Comparison of ENCODE assay signal across 21 mouse cellular contexts in the genomic region with DNA sequence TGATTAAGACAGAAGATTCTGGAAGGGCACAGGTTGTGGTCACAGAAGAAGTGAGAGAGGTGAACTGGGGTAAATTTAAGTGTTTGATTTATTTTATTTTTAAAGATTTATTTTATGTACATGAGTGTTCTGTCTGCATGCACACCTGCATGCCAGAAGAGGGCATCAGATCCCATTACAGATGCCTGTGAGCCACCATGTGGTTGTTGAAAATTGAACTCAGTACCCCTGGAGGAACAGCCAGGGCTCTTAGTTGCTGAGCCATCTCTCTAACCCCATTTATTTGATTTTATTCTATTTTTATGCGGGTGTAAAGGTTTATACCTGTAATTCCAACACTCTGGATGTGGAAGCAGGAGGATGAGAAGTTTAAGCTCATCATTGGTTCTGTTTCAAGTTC. TPM values are rescaled to one million over a fixed set of nuclear protein-coding genes. Genes with fewer than 3 reads are reported as not detected.
A peak's percentile ranks its signal among the peaks of the same experiment; 100 is the strongest.
DNase-seq lines count a peak whose midpoint lies in the region; ATAC-seq and TF ChIP-seq lines count a peak whose summit lies in the region.
"Had no signal": no experiment of that assay in that cellular context is flagged by ENCODE, and none has a peak within 500 bp of the region (broad histone marks: within the 10 kb centered on the region; RNA-seq: fewer than 3 reads in every experiment).

No protein-coding gene starts in this region.

- TF ChIP-seq POLR2A in CH12.LX (IDR thresholded peaks at IDR 0.05; ENCODE audit: low read depth, low read length): no peak
- TF ChIP-seq POLR2A in cortical plate, adult 2 months (IDR thresholded peaks at IDR 0.05; ENCODE audit: extremely low read depth, insufficient read depth, low read length): no peak

- H3K9me3 ChIP-seq in intestine, postnatal 0 days (ENCODE audit: control insufficient read depth): no peaks in the 10 kb centered on the region
- no peaks in the 10 kb centered on the region for H3K9me3 ChIP-seq in intestine, embryonic 16.5 days (ENCODE audit: control insufficient read depth, low read length)
- no peaks in the 10 kb centered on the region for H3K9me3 ChIP-seq in liver, embryonic 14.5 days (ENCODE audit: control insufficient read depth, low read length)
- H3K9me3 ChIP-seq in liver, embryonic 11.5 days (ENCODE audit: control insufficient read depth, low read length): no peaks in the 10 kb centered on the region
- peaks cover 7% of the 10 kb centered on the region for H3K9me3 ChIP-seq in CH12.LX (replicated peaks; ENCODE audit: low read length)
- H3K9me3 ChIP-seq in hindbrain, embryonic 13.5 days: no peaks in the 10 kb centered on the region
- H3K9me3 ChIP-seq: embryonic facial prominence, embryonic 15.5 days; forebrain, embryonic 10.5 days; forebrain, embryonic 15.5 days; heart, embryonic 10.5 days; hindbrain, embryonic 15.5 days had no signal

- no peaks in the 10 kb centered on the region for H3K27me3 ChIP-seq in intestine, postnatal 0 days (replicated peaks; ENCODE audit: control insufficient read depth, insufficient read depth, low read length)
- H3K27me3 ChIP-seq in intestine, embryonic 16.5 days (replicated peaks; ENCODE audit: control insufficient read depth, insufficient read depth, low read length): no peaks in the 10 kb centered on the region
- no peaks in the 10 kb centered on the region for H3K27me3 ChIP-seq in liver, embryonic 14.5 days (ENCODE audit: control insufficient read depth, insufficient read depth, low read length)
- H3K27me3 ChIP-seq in liver, embryonic 11.5 days (replicated peaks; ENCODE audit: control insufficient read depth, insufficient read depth, low read length): no peaks in the 10 kb centered on the region
- peaks cover 78% of the 10 kb centered on the region for H3K27me3 ChIP-seq in CH12.LX (replicated peaks)
- peaks cover 31% of the 10 kb centered on the region for H3K27me3 ChIP-seq in hindbrain, embryonic 13.5 days
- H3K27me3 ChIP-seq: forebrain, embryonic 15.5 days had no signal

- no peak for ATAC-seq in intestine, postnatal 0 days
- no peak for ATAC-seq in intestine, embryonic 16.5 days
- ATAC-seq in liver, embryonic 14.5 days (ENCODE audit: insufficient read depth): no peak
- ATAC-seq in liver, embryonic 11.5 days (replicated peaks; ENCODE audit: low FRiP score): no peak
- no peak for ATAC-seq in hindbrain, embryonic 13.5 days (ENCODE audit: low FRiP score)
- ATAC-seq: forebrain, embryonic 15.5 days; inflammation-experienced regulatory T-cells, adult 6 months had no signal

- H3K9ac ChIP-seq in intestine, postnatal 0 days (ENCODE audit: low read depth, low read length): no peak overlapping the region
- no peak overlapping the region for H3K9ac ChIP-seq in intestine, embryonic 16.5 days (ENCODE audit: low read depth, low read length)
- no peak overlapping the region for H3K9ac ChIP-seq in liver, embryonic 14.5 days (replicated peaks)
- H3K9ac ChIP-seq in liver, embryonic 11.5 days (ENCODE audit: low read depth, low read length): no peak overlapping the region
- no peak overlapping the region for H3K9ac ChIP-seq in CH12.LX (ENCODE audit: insufficient read depth, low read depth)
- no peak overlapping the region for H3K9ac ChIP-seq in hindbrain, embryonic 13.5 days
- H3K9ac ChIP-seq: embryonic facial prominence, embryonic 15.5 days; forebrain, embryonic 15.5 days; hindbrain, embryonic 15.5 days had no signal

- TF ChIP-seq EP300 in liver, embryonic 14.5 days (IDR thresholded peaks at IDR 0.05; ENCODE audit: low read depth): no peak
- no peak for TF ChIP-seq EP300 in CH12.LX (IDR thresholded peaks at IDR 0.05; ENCODE audit: low read length)

- no peaks in the 10 kb centered on the region for H3K79me2 ChIP-seq in CH12.LX (replicated peaks; ENCODE audit: control insufficient read depth, extremely low read depth, insufficient read depth, poor library complexity, severe bottlenecking)

- H3K4me2 ChIP-seq in intestine, postnatal 0 days (replicated peaks; ENCODE audit: low read depth): no peak overlapping the region
- no peak overlapping the region for H3K4me2 ChIP-seq in intestine, embryonic 16.5 days (ENCODE audit: low read depth, low read length)
- H3K4me2 ChIP-seq in liver, embryonic 14.5 days (ENCODE audit: low read depth): no peak overlapping the region
- no peak overlapping the region for H3K4me2 ChIP-seq in liver, embryonic 11.5 days
- no peak overlapping the region for H3K4me2 ChIP-seq in CH12.LX (ENCODE audit: insufficient read depth, low read depth, poor library complexity, severe bottlenecking)
- no peak overlapping the region for H3K4me2 ChIP-seq in hindbrain, embryonic 13.5 days
- H3K4me2 ChIP-seq: embryonic facial prominence, embryonic 15.5 days; forebrain, embryonic 15.5 days; hindbrain, embryonic 15.5 days had no signal

- in situ Hi-C loops in CH12.LX (cut with MboI; ENCODE audit: low pct_ligation_motif_present, low pct_unique_long_range_greater_than_20kb, low sequenced_read_pairs): loop anchor here (25.0 kb wide), 1 partner anchor 795 kb away; no protein-coding TSS in a partner anchor

- DNase-seq in liver, embryonic 14.5 days (ENCODE audit: low read depth in 3 of 3, low spot score in 3 of 3): no peak
- no peak for DNase-seq in liver, embryonic 11.5 days (ENCODE audit: low spot score)
- no peak for DNase-seq in CH12.LX (ENCODE audit: extremely low read depth)
- DNase-seq: adrenal gland, postnatal 14 days; cerebellum, adult 18-20 months; cerebellum, postnatal 10 days; embryo, embryonic 11 days; gastrocnemius, postnatal 10 days; heart, adult 18-20 months; heart, postnatal 10 days had no signal

- H3K4me1 ChIP-seq in intestine, postnatal 0 days (replicated peaks; ENCODE audit: control insufficient read depth, insufficient read depth, low read length): no peaks in the 10 kb centered on the region
- no peaks in the 10 kb centered on the region for H3K4me1 ChIP-seq in intestine, embryonic 16.5 days (ENCODE audit: control insufficient read depth, insufficient read depth, low read length)
- no peaks in the 10 kb centered on the region for H3K4me1 ChIP-seq in liver, embryonic 14.5 days (replicated peaks; ENCODE audit: control insufficient read depth in 2 of 2, insufficient read depth in 2 of 2, low read length in 1 of 2)
- no peaks in the 10 kb centered on the region for H3K4me1 ChIP-seq in liver, embryonic 11.5 days (replicated peaks; ENCODE audit: control insufficient read depth, insufficient read depth, low read length)
- H3K4me1 ChIP-seq in CH12.LX (ENCODE audit: control insufficient read depth in 1 of 2, insufficient read depth in 2 of 2): peaks cover 0 to 2% of the 10 kb centered on the region in 2 experiments; a peak in 1 of 4 replicates
- H3K4me1 ChIP-seq in cortical plate, adult 2 months (ENCODE audit: control insufficient read depth, insufficient read depth, low read length): no peaks in the 10 kb centered on the region
- H3K4me1 ChIP-seq in hindbrain, embryonic 13.5 days (replicated peaks): peaks cover 15% of the 10 kb centered on the region
- H3K4me1 ChIP-seq: embryonic facial prominence, embryonic 15.5 days; forebrain, embryonic 15.5 days; heart, embryonic 10.5 days; hindbrain, embryonic 15.5 days had no signal

- dilution Hi-C loops in CH12.LX (cut with MboI; ENCODE audit: extremely low pct_ligation_motif_present, extremely low pct_unique_long_range_greater_than_20kb, low sequenced_read_pairs): no loop called here

- 66% methylated on average over 1 of the region's 1 CpGs for WGBS in intestine, postnatal 0 days
- 69% methylated on average over 1 of the region's 1 CpGs for WGBS in intestine, embryonic 16.5 days
- 35% methylated on average over 1 of the region's 1 CpGs for WGBS in liver, embryonic 14.5 days (ENCODE audit: insufficient replicate concordance)
- 61% methylated on average over 1 of the region's 1 CpGs for WGBS in liver, embryonic 11.5 days
- WGBS in hindbrain, embryonic 13.5 days: 79% methylated on average over 1 of the region's 1 CpGs

- TF ChIP-seq CTCF in intestine, postnatal 0 days (IDR thresholded peaks at IDR 0.05; ENCODE audit: low read depth): peak; percentile 28
- TF ChIP-seq CTCF in liver, embryonic 14.5 days (IDR thresholded peaks at IDR 0.05; ENCODE audit: low read depth): peak; percentile 13; the same call in 1 of the 2 replicates
- peak in 1 of 2 experiments; percentile 59; a peak in 2 of 4 replicates for TF ChIP-seq CTCF in CH12.LX (conservative IDR thresholded peaks at IDR 0.05 in 1 of 2, IDR thresholded peaks at IDR 0.05 in 1 of 2; ENCODE audit: low read depth in 2 of 2, low read length in 2 of 2)
- 0 out of 2 replicates have a peak, but pooled peaks have one; percentile 12 for TF ChIP-seq CTCF in cortical plate, adult 2 months (IDR thresholded peaks at IDR 0.05; ENCODE audit: extremely low read depth, insufficient read depth, low read length)

- TF ChIP-seq RAD21 in CH12.LX (IDR thresholded peaks at IDR 0.05; ENCODE audit: low read depth, low read length): peak; percentile 11

- no peak overlapping the region for H3K4me3 ChIP-seq in intestine, postnatal 0 days (ENCODE audit: low read depth, low read length)
- no peak overlapping the region for H3K4me3 ChIP-seq in intestine, embryonic 16.5 days (ENCODE audit: low read length)
- H3K4me3 ChIP-seq in liver, embryonic 14.5 days (ENCODE audit: insufficient read depth in 1 of 2, low read depth in 2 of 2, low read length in 2 of 2): no peak overlapping the region
- H3K4me3 ChIP-seq in liver, embryonic 11.5 days (ENCODE audit: low read depth, low read length): no peak overlapping the region
- no peak overlapping the region for H3K4me3 ChIP-seq in CH12.LX (replicated peaks in 1 of 3; ENCODE audit: low read depth in 2 of 3, low read length in 2 of 3, poor library complexity in 1 of 3)
- H3K4me3 ChIP-seq in cortical plate, adult 2 months (ENCODE audit: insufficient read depth, low read length): no peak overlapping the region
- no peak overlapping the region for H3K4me3 ChIP-seq in hindbrain, embryonic 13.5 days
- H3K4me3 ChIP-seq: embryonic facial prominence, embryonic 15.5 days; erythroblast, embryonic 14.5 days; forebrain, embryonic 10.5 days; forebrain, embryonic 15.5 days; heart, embryonic 10.5 days; hindbrain, embryonic 15.5 days had no signal

- H3K36me3 ChIP-seq in intestine, postnatal 0 days (ENCODE audit: control insufficient read depth, insufficient read depth): no peaks in the 10 kb centered on the region
- no peaks in the 10 kb centered on the region for H3K36me3 ChIP-seq in intestine, embryonic 16.5 days (ENCODE audit: control insufficient read depth, insufficient read depth, low read length)
- H3K36me3 ChIP-seq in liver, embryonic 14.5 days (replicated peaks; ENCODE audit: control insufficient read depth, insufficient read depth, low read depth): no peaks in the 10 kb centered on the region
- no peaks in the 10 kb centered on the region for H3K36me3 ChIP-seq in liver, embryonic 11.5 days (ENCODE audit: control insufficient read depth, insufficient read depth, low read length)
- H3K36me3 ChIP-seq in CH12.LX (replicated peaks in 1 of 2; ENCODE audit: control insufficient read depth in 1 of 2, insufficient read depth in 1 of 2, low read length in 1 of 2): no peaks in the 10 kb centered on the region
- H3K36me3 ChIP-seq in hindbrain, embryonic 13.5 days: no peaks in the 10 kb centered on the region
- H3K36me3 ChIP-seq: embryonic facial prominence, embryonic 15.5 days; forebrain, embryonic 10.5 days; forebrain, embryonic 15.5 days; heart, embryonic 10.5 days; hindbrain, embryonic 15.5 days had no signal

- no peak overlapping the region for H3K27ac ChIP-seq in intestine, postnatal 0 days (ENCODE audit: low read depth, low read length)
- H3K27ac ChIP-seq in intestine, embryonic 16.5 days (ENCODE audit: low read length): no peak overlapping the region
- no peak overlapping the region for H3K27ac ChIP-seq in liver, embryonic 14.5 days
- H3K27ac ChIP-seq in liver, embryonic 11.5 days (ENCODE audit: low read depth, low read length): no peak overlapping the region
- no peak overlapping the region for H3K27ac ChIP-seq in CH12.LX (ENCODE audit: insufficient read depth, low read depth)
- H3K27ac ChIP-seq in cortical plate, adult 2 months (ENCODE audit: insufficient read depth, low read length): no peak overlapping the region
- no peak overlapping the region for H3K27ac ChIP-seq in hindbrain, embryonic 13.5 days
- H3K27ac ChIP-seq: embryonic facial prominence, embryonic 15.5 days; forebrain, embryonic 10.5 days; forebrain, embryonic 15.5 days; heart, embryonic 10.5 days; hindbrain, embryonic 15.5 days had no signal

RNA-seq across cellular contexts. Expression of a gene that starts 40.1 kb away (rescaled TPM):
- polyA plus RNA-seq in intestine, postnatal 0 days (2015; fragmentation: Nextera tagmentation; extraction: Ambion mirVana): 1.3 and 1.5 TPM in 2 replicates
- 1.4 and 1.5 TPM in 2 replicates for polyA plus RNA-seq in intestine, embryonic 16.5 days (2015; fragmentation: Nextera tagmentation; extraction: Ambion mirVana)
- 0.79 and 0.83 TPM in 2 replicates for polyA plus RNA-seq in liver, embryonic 14.5 days (2012; rRNA removed)
- 0.37 and 0.39 TPM in 2 replicates for polyA plus RNA-seq in liver, embryonic 14.5 days (2014; fragmentation: Nextera tagmentation; extraction: Ambion mirVana)
- polyA plus RNA-seq in liver, embryonic 11.5 days (2014; fragmentation: Nextera tagmentation; extraction: Ambion mirVana): 1.0 and 1.3 TPM in 2 replicates
- 7.7 and 8.2 TPM in 2 replicates for total RNA-seq in CH12.LX (2012; rRNA removed)
- total RNA-seq in CH12.LX (2014; rRNA removed): 1.4 and 2.1 TPM in 2 replicates
- polyA plus RNA-seq in CH12.LX (2012; ENCODE audit: insufficient read length, low read depth): 12.8 and 13.4 TPM in 2 replicates
- polyA plus RNA-seq in cortical plate, adult 2 months (2012; rRNA removed): 1.4 and 1.5 TPM in 2 replicates
- polyA plus RNA-seq in hindbrain, embryonic 13.5 days (2015; fragmentation: Nextera tagmentation; extraction: Ambion mirVana): 0.18 and 0.19 TPM in 2 replicates
